Mouse (Mus musculus) kidney, postnatal 4 days (tissue): ENCODE measurements around the gene Slc13a3.

Experiments used
- DNase-seq, 2 experiments: peaks; one replicate each; pipeline ENCODE4 v3.0.0; 2021; ENCODE audit warnings: mixed read lengths in 2 of 2

Gene Slc13a3

GRCm38 (mm10) chr2:165407700-165408301 is 65.2 kb downstream of the Slc13a3 start:
- peak; percentile 74 to 78 for DNase-seq

- no peak for DNase-seq
Measured at GRCm38 (mm10) chr2:165405351-165405750, 67.7 kb downstream of the Slc13a3 start.

GRCm38 (mm10) chr2:165404951-165405350 is 68.1 kb downstream of the Slc13a3 start:
- DNase-seq = no peak

GRCm38 (mm10) chr2:165398164-165398785 is 74.8 kb downstream of the Slc13a3 start:
- no peak for DNase-seq

- DNase-seq = peak in 1 of 2 experiments; percentile 38
Measured at GRCm38 (mm10) chr2:165397502-165398163, 75.4 kb downstream of the Slc13a3 start.

GRCm38 (mm10) chr2:165396831-165397501 is 76.1 kb downstream of the Slc13a3 start:
- DNase-seq = no peak

- DNase-seq = no peak
Measured at GRCm38 (mm10) chr2:165392156-165392555, 80.9 kb downstream of the Slc13a3 start.

- peak; percentile 63 to 76 for DNase-seq
Measured at GRCm38 (mm10) chr2:165391561-165391960, 81.5 kb downstream of the Slc13a3 start.

- DNase-seq = no peak
Measured at GRCm38 (mm10) chr2:165389299-165389952, 83.6 kb downstream of the Slc13a3 start.

GRCm38 (mm10) chr2:165387844-165388495 is 85.1 kb downstream of the Slc13a3 start, which contains the start of gene Zfp334:
Zfp334 (minus strand) TSS chr2:165388259.
- DNase-seq = peak; percentile 98 to 99

GRCm38 (mm10) chr2:165387370-165387769 is 85.7 kb downstream of the Slc13a3 start:
- no peak for DNase-seq

- DNase-seq = no peak
Measured at GRCm38 (mm10) chr2:165380050-165380449, 93.0 kb downstream of the Slc13a3 start.

GRCm38 (mm10) chr2:165376001-165376400 is 97.0 kb downstream of the Slc13a3 start:
- no peak for DNase-seq

GRCm38 (mm10) chr2:165375478-165375877 is 97.6 kb downstream of the Slc13a3 start:
- no peak for DNase-seq

GRCm38 (mm10) chr2:165371066-165371465 is 102.0 kb downstream of the Slc13a3 start:
- no peak for DNase-seq

- DNase-seq = no peak
Measured at GRCm38 (mm10) chr2:165370348-165370747, 102.7 kb downstream of the Slc13a3 start.

- no peak for DNase-seq
Measured at GRCm38 (mm10) chr2:165368496-165368895, 104.5 kb downstream of the Slc13a3 start, which contains the start of gene Zfp663. Zfp663 (minus strand) TSS chr2:165368729.

GRCm38 (mm10) chr2:165367868-165368439 is 105.1 kb downstream of the Slc13a3 start:
- peak; percentile 66 to 67 for DNase-seq

- peak; percentile 73 to 84 for DNase-seq
Measured at GRCm38 (mm10) chr2:165367047-165367520, 105.9 kb downstream of the Slc13a3 start.

GRCm38 (mm10) chr2:165364334-165365091 is 108.5 kb downstream of the Slc13a3 start:
- DNase-seq = peak; percentile 84

GRCm38 (mm10) chr2:165363282-165363681 is 109.7 kb downstream of the Slc13a3 start:
- no peak for DNase-seq
